Mouse (Mus musculus): ENCODE data around the gene Zyx. TPM values are rescaled to one million over a fixed set of nuclear protein-coding genes. Genes with fewer than 3 reads are reported as not detected.

The Zyx gene
- 10 to 100 TPM; 49.8 to 58.8 TPM for total RNA-seq (2021)
- long read RNA-seq, experiment 1, transcript Zyx-201 (9 exons, 2,301 nt): minor isoform, 6 of 79 reads
- long read RNA-seq, experiment 1, transcript Zyx-207 (10 exons, 2,605 nt): major isoform, 36 of 79 reads
- long read RNA-seq, experiment 1, partial matches to known transcripts: 32 of 79 reads
- long read RNA-seq, experiment 1, other reads (novel, unspliced or antisense): 5 of 79 reads
- long read RNA-seq, experiment 2, transcript Zyx-207 (10 exons, 2,605 nt): major isoform, 11 of 56 reads
- long read RNA-seq, experiment 2, partial matches to known transcripts: 35 of 56 reads
- long read RNA-seq, experiment 2, other reads (novel, unspliced or antisense): 8 of 56 reads

- DNase-seq: peak; percentile 91
Measured at GRCm38 (mm10) chr6:42349426-42350020, at the start of gene Zyx. Gene Zyx (plus strand): TSS chr6:42349630.

DNA sequence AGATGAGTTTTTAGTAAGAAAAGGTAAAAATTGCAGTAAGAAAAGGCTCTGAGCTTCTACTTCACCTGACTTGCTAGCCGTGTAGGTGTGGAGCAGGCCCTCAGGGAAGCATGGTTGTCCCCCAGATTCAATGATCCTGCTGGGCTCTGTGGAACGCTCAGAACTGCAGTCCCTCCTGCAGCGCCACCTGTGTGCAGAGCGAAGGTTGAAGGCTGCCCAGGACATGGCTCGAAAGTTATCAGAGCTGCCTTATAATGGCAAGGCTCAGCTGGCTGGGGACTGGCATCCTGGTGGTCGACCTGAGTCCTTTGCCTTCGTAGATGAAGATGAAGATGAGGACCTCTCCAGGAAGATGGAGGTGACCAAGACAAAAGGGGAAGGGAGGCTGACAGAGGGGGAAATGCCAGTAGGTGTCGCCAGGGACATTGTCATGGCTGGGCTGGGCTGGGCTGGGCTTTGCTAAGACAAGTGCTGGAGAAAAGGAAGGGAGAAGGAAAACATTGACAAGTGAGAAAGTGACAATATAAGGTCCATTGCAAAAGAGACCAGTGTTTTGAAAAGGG is 39.5 kb upstream of the Zyx start:
- DNase-seq: no peak

- DNase-seq: no peak
Measured at GRCm38 (mm10) chr6:42310427-42311053, 38.9 kb upstream of the Zyx start.

DNA sequence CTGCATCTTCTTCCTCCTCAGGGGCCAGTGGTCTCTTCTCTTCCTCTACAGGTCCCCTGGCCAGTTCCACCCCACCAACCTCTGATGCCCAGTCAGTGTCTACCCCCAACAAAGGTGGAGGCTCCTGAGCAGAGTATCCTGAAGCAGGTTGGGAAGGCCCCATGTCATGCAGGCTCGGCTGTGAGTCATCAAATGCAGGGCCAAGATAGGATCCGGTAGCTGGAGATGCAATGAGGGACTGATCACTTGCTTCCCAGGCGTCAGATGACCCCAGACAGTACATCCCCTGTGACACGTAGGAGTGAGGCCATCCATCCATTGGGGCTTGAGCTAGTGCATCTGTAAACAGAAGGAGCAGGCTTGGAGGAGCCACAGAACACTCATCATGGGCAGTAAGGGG is 31.1 kb upstream of the Zyx start:
- DNase-seq: no peak

DNA sequence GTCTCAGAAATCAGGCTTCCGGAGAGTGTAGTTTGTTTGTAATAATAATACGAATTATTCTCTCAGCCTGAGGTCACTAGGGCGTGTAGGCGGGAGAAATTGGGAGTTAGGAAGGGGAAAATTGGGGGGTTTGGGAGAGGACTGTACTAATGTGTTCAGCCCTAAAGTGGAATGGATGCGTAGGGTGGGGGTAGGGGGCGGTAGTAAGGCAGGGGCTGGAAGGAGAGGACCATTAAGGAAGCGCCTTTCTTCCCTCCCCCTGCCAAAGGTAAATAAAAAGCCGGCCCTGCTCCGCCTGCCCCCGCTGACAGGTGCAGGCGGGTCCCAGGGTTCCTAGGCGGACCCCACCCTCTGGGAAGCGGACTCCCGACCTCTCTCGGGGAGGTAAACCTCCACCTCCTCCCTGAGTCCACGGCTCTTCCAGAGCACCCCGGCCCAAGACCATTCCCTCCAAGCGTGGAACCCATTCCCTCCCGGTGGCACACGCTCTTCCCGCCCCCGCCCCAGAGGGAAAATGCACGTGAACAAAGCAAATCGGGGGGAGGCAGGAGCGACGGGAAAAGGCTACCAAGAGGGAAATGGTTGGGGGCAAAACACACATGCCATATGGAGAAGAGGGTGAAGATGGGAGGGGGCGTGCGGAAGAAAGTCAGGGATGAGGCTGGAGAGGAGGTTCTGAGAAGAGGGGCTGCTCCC is 25.9 kb upstream of the Zyx start:
- DNase-seq: no peak

- DNase-seq: peak; percentile 38
Measured at GRCm38 (mm10) chr6:42324067-42324481, 25.4 kb upstream of the Zyx start.

DNA sequence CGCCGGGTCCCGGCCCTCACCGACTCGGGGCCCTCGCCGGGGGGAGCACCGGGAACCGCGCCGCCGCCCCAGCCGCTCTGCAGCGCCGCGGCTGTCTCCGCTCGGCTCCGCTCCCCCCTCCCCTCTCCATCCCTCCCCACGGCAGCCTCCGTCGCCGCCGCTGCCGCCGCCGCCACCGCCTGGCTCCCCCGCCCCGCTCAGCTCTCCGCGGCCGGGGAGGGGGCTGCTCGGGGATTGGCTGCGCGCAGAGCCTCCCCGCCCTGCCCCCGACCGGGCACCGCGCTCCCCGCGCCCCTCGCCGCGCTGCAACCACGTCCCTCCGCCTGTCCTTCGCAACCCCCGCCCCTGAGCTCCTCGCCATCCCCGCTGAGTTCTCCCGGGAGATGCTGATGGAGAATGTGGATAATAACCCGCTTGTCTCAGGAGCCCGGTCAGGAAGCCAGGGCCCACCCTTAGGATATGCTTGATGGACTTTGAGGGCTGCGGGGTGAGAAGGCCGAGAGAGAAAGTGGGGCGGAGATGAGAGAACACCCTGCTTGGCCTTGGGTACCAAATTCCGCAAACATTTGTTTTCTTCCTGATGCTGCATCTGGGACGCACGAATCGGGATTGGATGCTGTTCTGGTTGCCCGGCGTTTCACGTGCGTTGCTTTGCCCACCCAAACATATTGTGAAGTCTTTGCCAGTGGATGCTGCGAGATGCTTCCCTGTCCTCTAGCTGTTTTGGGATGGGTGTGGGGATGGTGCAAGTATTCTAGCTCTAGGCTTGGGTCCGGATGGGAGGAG is 24.8 kb upstream of the Zyx start, which contains the start of gene Fam131b:
Fam131b (minus strand) TSS at position 162 of the 786 bp plus-strand sequence.
- no peak for DNase-seq

- peak; percentile 76 for DNase-seq
Measured at GRCm38 (mm10) chr6:42325268-42325609, 24.2 kb upstream of the Zyx start.

DNA sequence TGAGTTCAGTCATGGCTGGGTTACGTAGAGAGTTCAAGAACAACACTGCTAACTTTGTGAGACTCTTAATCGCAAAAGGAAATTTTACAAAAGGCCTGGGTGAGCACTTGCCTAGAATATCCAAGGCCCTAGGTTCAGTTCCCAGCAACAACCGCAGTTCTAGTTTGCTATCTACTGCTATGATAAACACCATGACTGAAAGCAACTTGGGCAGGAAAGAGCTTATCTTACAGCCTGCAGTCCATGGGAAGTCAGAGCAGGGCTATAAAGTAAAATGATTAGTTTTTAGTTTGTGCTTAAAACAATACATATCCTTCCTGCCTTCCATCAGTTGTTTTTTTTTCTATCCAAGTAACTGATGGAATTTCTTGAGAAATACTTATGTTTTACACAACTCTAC is 22.9 kb upstream of the Zyx start:
- no peak for DNase-seq

- no peak for DNase-seq
Measured at GRCm38 (mm10) chr6:42328757-42329156, 20.7 kb upstream of the Zyx start.

DNA sequence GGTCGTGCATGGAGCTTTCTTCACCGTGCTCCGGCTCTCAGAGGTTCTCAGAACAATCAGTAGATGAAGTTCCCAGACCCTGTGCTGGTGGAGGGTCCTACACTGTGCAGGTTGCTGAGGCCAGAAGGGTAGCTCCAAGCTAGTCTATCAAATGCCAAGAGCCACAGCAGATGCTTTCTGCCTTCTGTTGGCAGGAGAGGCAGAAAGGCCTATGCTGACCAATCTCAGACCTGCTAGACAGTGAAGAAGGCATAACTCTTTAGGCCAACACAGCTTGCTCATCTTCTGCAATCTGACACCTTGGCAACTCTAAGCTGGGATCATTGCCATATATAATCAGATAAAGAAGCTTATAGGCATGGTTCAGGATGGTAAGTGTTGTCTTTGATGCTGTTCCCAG is 19.2 kb upstream of the Zyx start:
- DNase-seq: no peak

DNA sequence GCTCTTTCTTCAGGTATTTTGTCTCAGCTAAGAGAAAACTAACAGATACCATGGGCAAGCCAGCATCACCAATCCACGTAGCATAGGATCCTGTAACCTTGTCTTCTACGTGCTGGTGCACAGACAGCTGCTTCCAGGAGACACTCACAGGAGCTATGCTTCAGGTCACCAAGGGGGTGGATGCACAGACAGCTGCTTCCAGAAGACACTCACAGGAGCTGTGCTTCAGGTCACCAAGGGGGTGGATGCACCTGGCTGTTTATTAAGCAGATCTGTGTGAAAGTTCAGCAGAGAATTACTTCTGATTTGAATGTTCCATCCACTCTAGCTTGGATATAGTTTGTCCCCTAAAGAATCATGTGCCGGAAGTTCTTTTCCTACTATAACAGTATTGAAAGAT is 18.5 kb upstream of the Zyx start:
- DNase-seq: no peak

DNA sequence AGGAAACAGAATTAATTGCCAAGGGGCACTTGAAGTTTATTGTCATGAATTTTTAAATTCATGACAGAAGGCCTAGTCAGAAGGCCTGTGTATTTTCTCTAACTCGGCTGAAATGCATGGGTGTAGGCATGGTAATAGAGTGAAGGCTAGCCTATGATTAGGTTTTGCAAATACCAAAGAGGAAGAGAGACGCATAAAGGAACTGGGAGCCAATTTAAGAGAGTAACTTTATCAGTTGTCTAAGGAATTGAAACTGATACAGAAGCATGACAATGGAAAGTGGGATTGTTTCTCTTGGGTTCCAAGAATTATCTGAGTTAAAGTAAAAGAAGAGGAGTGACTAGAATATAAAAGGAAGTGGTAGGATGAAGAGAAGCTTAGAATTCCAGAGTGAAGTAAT is 10.2 kb upstream of the Zyx start:
- DNase-seq: no peak

GRCm38 (mm10) chr6:42339981-42340380 is 9.4 kb upstream of the Zyx start:
- no peak for DNase-seq

DNA sequence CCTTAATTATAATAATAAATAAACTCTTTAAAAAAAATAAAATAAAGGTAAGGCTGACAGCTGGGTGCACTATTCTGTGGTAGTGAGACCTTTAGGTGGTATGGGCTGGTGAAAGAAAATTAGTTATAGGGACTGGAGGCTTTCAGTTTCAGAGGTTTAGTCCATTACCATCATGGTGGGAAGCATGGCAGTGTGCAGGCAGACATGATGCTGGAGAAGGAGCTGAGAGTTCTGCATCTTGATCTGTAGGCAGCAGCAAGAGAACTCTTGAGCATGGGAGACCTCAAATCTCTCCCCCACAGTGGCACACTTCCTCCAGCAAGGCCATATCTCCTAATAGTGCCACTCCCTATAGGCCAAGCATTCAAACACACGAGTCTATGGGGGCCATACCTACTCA is 7.3 kb upstream of the Zyx start:
- no peak for DNase-seq

DNA sequence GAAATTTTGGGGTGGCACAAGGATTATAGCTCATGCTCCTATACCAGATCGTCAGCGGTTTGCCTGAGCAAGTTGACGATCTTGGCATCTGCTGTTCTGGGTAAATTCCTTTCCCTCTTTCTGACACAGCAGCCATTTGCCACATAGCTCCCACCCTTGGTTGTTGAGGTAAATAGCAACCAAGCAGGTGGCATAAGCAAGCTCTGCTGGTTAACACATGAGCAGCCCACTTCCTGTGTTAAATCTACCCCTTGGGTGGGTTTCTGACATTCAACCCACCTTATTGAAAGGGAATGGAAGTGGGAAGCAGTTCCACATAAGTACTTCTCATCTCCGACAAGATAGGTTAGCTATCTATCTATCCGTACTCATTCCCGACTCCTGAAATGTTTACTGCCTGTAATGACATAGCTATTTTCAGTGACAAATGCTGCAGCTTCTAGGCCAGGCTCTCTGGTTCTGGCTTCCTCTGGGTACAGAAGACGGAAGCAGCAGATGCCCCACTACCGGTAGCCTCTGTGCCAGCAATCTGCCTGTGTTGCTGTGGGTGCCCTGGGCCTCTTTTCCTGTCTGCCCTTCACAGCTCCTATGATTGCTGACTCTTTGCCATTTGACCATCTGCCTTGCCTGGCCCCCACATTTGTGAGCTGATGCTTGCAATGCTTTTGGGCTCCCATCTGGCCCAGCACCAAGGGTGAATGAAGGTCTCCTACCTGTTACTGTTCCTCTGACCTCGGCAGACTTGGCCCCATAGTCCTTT is 5.9 kb upstream of the Zyx start:
- DNase-seq: no peak

- no peak for DNase-seq
Measured at GRCm38 (mm10) chr6:42344255-42344654, 5.2 kb upstream of the Zyx start.

DNA sequence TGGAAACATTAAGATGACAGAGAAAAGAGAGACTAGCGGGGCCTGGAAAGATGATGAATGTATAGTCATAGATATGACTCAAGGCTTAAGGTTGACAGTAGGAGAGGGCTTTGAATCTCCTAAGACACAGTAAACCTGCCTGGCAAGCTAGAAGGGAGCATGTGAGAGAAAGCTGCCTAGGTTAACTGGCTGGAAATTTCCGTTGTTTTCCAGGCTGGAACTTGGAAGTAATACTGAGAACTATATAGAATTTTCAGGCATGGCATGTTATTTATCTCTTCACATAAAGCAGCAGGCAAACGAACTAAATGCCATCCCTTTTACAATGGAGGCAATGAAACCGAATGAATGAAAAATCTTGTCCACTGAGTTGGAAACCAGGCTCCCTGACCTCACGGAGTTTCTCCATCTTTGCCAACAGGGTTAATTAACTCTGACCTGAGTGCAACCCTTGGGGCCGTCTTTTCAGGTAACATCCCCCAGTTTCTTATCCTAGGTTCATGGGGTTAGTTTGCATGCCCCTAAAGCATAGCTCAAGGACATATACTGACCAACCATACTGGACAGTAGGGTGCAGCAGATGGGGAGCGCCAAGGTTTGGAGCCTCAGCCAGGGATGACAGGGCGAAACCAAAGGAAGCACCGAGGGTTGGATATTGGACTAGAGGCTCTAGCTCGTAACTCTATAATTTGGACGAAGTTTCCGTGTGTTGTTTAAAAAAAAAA is 987 bp upstream of the Zyx start:
- DNase-seq: no peak

GRCm38 (mm10) chr6:42349006-42349425 is 414 bp upstream of the Zyx start:
- peak; percentile 73 for DNase-seq
